Mouse (Mus musculus) ES-Bruce4 (cell line): Measurements from ENCODE around the gene Sox2.

Source experiments
- CTCF ChIP-seq: IDR thresholded peaks from one replicate; pipeline ENCODE4 v1.8.1; 2011; ENCODE audit warnings: low read depth, low read length
- EP300 ChIP-seq: IDR thresholded peaks from 2 replicates; pipeline ENCODE4 v1.6.1; 2011; ENCODE audit warnings: low read depth, low read length; ENCODE audit not compliant: insufficient read depth
- POLR2A ChIP-seq: IDR thresholded peaks from one replicate; pipeline ENCODE4 v1.8.1; 2011; ENCODE audit warnings: low read length; ENCODE audit not compliant: insufficient read depth

GRCm38 (mm10) chr3:34601116-34601515 is 49.1 kb upstream of the Sox2 start:
- no peak for TF ChIP-seq POLR2A
- no peak for TF ChIP-seq EP300
- TF ChIP-seq CTCF = no peak
